Mouse (Mus musculus) stomach, embryonic 15.5 days (tissue): Measurements from ENCODE around the gene Tbc1d14. TPM values are rescaled to one million over a fixed set of nuclear protein-coding genes. Genes with fewer than 3 reads are reported as not detected.

Experiments used
- ATAC-seq: fragments of 200-750 bp; cut with Nextera tagmentation; 2 replicates; pipeline ENCODE4 v1.8.0; 2017; ENCODE audit warnings: low read depth, moderate number of reproducible peaks, moderate TSS enrichment; ENCODE audit not compliant: insufficient read depth, low FRiP score
- H3K27ac ChIP-seq: fragments of 300-500 bp; sonication (generic); 2 replicates; pipeline ENCODE4 v1.5.1; 2015; ENCODE audit warnings: mild to moderate bottlenecking, inconsistent platforms
- H3K27me3 ChIP-seq: fragments of 300-500 bp; sonication (generic); replicated peaks from 2 replicates; pipeline ENCODE4 v1.6.1; 2015; ENCODE audit warnings: inconsistent platforms
- H3K36me3 ChIP-seq: fragments of 300-500 bp; sonication (generic); 2 replicates; pipeline ENCODE4 v1.6.1; 2015; ENCODE audit warnings: inconsistent platforms
- H3K4me1 ChIP-seq: fragments of 300-500 bp; sonication (generic); 2 replicates; pipeline ENCODE4 v1.6.1; 2015; ENCODE audit warnings: inconsistent platforms
- H3K4me2 ChIP-seq: fragments of 300-500 bp; sonication (generic); 2 replicates; pipeline ENCODE4 v1.6.1; 2015; ENCODE audit warnings: mild to moderate bottlenecking, inconsistent platforms
- H3K4me3 ChIP-seq: fragments of 300-500 bp; sonication (generic); replicated peaks from 2 replicates; pipeline ENCODE4 v1.5.1; 2015; ENCODE audit warnings: inconsistent platforms
- H3K9ac ChIP-seq: fragments of 300-500 bp; sonication (generic); 2 replicates; pipeline ENCODE4 v1.6.1; 2015; ENCODE audit warnings: inconsistent platforms
- H3K9me3 ChIP-seq: fragments of 300-500 bp; sonication (generic); 2 replicates; pipeline ENCODE4 v1.6.1; 2016; ENCODE audit warnings: inconsistent platforms
- WGBS: fragments of 180-500 bp; shearing (Covaris S2); methylation state at CpG from one replicate; pipeline ENCODE4 v1.1.7; 2015; 5-methylcytosine and 5-hydroxymethylcytosine counted together
- polyA plus RNA-seq: library from polyadenylated mRNA; unstranded; fragments of >200 nt; fragmentation: Nextera tagmentation; extraction: Ambion mirVana; gene quantifications from 2 replicates; pipeline ENCODE4 v1.2.1, GENCODE M21; 2015

Tbc1d14 gene
- polyA plus RNA-seq, 1 experiment from 2014 or later = 28.3 TPM

GRCm38 (mm10) chr5:36523219-36523703, 69.8 kb downstream of the Tbc1d14 start:
- no peaks in the 10 kb centered on the region for H3K27me3 ChIP-seq
- ATAC-seq = no peak
- no peak overlapping the region for H3K9ac ChIP-seq
- no peaks in the 10 kb centered on the region for H3K4me1 ChIP-seq
- no peak overlapping the region for H3K4me3 ChIP-seq
- 62% methylated on average over 5 of the region's 5 CpGs for whole genome bisulfite sequencing
- H3K4me2 ChIP-seq = no peak overlapping the region
- H3K36me3 ChIP-seq = peaks cover 20% of the 10 kb centered on the region
- no peak overlapping the region for H3K27ac ChIP-seq
- H3K9me3 ChIP-seq = no peaks in the 10 kb centered on the region

DNA sequence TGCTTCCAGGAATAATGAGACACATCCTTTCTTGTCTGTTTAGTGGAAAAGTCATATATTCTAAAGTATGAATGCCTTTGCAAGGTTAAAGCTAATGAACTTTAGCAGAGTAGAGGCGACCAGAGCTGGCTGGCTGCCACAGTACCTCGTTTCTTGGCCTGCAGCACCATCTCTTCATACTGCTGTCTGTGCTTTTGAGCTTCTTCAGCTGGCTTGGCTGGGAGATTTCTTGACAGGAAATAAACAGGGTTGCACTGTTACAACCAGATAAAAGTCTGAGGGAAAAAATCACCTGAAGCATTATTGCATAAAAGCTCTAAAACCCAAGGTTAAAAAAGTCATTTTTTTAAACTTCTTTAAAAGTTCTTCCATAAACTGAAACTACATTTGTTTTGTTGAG, 70.3 kb downstream of the Tbc1d14 start:
- Histone ChIP-seq H3K4me1 (no peaks in the 10 kb centered on the region), H3K4me3 (no peak overlapping the region), H3K27ac (no peak overlapping the region), H3K9me3 (no peaks in the 10 kb centered on the region), H3K36me3 (peaks cover 21% of the 10 kb centered on the region), H3K4me2 (no peak overlapping the region), H3K27me3 (no peaks in the 10 kb centered on the region), H3K9ac (no peak overlapping the region)
- 53% methylated on average over 2 of the region's 2 CpGs for WGBS
- no peak for ATAC-seq

- Histone ChIP-seq H3K27me3 (no peaks in the 10 kb centered on the region), H3K9ac (no peak overlapping the region), H3K36me3 (peaks cover 33% of the 10 kb centered on the region), H3K27ac (no peak overlapping the region), H3K4me3 (no peak overlapping the region), H3K9me3 (no peaks in the 10 kb centered on the region), H3K4me1 (no peaks in the 10 kb centered on the region), H3K4me2 (no peak overlapping the region)
- WGBS = 79% methylated on average over 3 of the region's 3 CpGs
- ATAC-seq = no peak
Observed at GRCm38 (mm10) chr5:36519751-36520150, 73.3 kb downstream of the Tbc1d14 start.

- no peak for ATAC-seq
- H3K9me3 ChIP-seq = no peaks in the 10 kb centered on the region
- no peak overlapping the region for H3K9ac ChIP-seq
- H3K4me3 ChIP-seq = no peak overlapping the region
- no peak overlapping the region for H3K27ac ChIP-seq
- 87% methylated on average over 3 of the region's 3 CpGs for WGBS
- no peak overlapping the region for H3K4me2 ChIP-seq
- H3K4me1 ChIP-seq = no peaks in the 10 kb centered on the region
- no peaks in the 10 kb centered on the region for H3K27me3 ChIP-seq
- H3K36me3 ChIP-seq = peaks cover 37% of the 10 kb centered on the region; the same call in 1 of the 2 replicates
Observed at GRCm38 (mm10) chr5:36517596-36517995, 75.5 kb downstream of the Tbc1d14 start.

DNA sequence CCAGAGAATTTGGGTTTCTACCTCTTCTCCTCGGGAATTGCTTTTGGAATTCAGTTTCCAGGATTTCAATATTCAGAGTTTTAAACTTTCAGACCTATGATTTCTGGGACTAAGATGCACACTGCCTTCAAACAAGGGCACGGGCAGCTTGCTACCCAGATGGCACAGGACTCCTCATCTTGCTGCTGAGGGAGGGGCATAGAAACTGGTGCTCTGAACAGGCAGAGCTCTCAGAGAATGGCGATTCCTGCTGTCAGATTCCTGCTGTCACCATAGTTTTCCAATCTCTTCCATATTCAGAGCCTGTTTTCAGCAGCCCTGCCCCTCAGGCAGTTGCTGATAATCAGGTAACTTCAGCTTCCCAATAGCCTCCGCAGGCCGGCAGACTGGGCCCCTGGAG, 77.5 kb downstream of the Tbc1d14 start:
- peaks cover 45% of the 10 kb centered on the region for H3K36me3 ChIP-seq
- no peak overlapping the region for H3K4me2 ChIP-seq
- H3K27me3 ChIP-seq = no peaks in the 10 kb centered on the region
- H3K9ac ChIP-seq = no peak overlapping the region
- WGBS = 84% methylated on average over 5 of the region's 5 CpGs
- H3K9me3 ChIP-seq = no peaks in the 10 kb centered on the region
- H3K4me3 ChIP-seq = no peak overlapping the region
- no peak overlapping the region for H3K27ac ChIP-seq
- ATAC-seq = no peak
- H3K4me1 ChIP-seq = no peaks in the 10 kb centered on the region

GRCm38 (mm10) chr5:36515126-36515525, 78.0 kb downstream of the Tbc1d14 start:
- Histone ChIP-seq H3K27me3 (no peaks in the 10 kb centered on the region), H3K36me3 (peaks cover 42% of the 10 kb centered on the region), H3K4me2 (no peak overlapping the region), H3K4me1 (no peaks in the 10 kb centered on the region), H3K4me3 (no peak overlapping the region), H3K9ac (no peak overlapping the region), H3K9me3 (no peaks in the 10 kb centered on the region), H3K27ac (no peak overlapping the region)
- no peak for ATAC-seq
- WGBS = 89% methylated on average over 1 of the region's 1 CpGs

DNA sequence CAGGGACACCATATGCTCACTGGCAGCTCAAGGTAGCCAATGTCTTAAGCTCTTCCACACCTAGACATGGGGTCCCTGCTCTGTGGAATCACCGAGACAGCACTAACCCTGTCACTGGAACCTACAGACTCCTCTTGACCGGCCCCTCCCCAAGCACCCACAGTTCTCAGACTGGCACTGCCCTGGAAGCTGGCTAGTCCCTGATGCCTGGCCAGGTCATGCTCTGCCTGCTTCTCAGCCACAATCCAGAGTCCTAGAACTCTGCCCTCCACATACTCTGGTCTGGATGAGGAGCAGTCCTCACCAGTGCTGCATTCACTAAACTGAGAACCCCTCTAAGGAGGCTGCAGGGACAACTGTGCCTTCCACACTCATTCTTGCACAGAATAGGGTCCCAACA, 82.1 kb downstream of the Tbc1d14 start:
- Histone ChIP-seq H3K36me3 (peaks cover 36% of the 10 kb centered on the region), H3K27me3 (no peaks in the 10 kb centered on the region), H3K4me1 (no peaks in the 10 kb centered on the region), H3K9ac (no peak overlapping the region), H3K4me2 (no peak overlapping the region), H3K4me3 (no peak overlapping the region), H3K9me3 (no peaks in the 10 kb centered on the region), H3K27ac (no peak overlapping the region)
- ATAC-seq = no peak
- WGBS = 91% methylated on average over 2 of the region's 2 CpGs

DNA sequence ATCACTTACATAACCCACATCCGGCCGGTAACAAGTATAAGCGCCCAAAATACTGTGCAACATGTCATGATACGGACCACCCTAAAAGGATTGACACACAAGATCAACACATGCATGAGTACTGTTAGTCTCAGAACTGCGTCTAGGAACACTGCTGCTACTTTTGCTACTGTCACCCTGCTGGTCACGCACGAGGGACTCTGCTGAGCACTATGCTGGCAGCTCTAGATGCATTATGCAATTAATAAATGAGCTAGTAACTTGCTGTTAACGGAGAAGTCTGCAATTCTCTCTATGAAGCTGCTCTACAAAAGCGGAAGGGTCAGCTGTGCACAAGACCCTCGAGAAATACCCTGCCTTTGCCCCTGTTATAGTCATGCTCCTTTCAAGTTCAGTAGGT, 84.7 kb downstream of the Tbc1d14 start:
- no peak overlapping the region for H3K4me3 ChIP-seq
- H3K27ac ChIP-seq = no peak overlapping the region
- no peak overlapping the region for H3K4me2 ChIP-seq
- H3K9ac ChIP-seq = no peak overlapping the region
- H3K27me3 ChIP-seq = no peaks in the 10 kb centered on the region
- no peak for ATAC-seq
- H3K4me1 ChIP-seq = no peaks in the 10 kb centered on the region
- H3K9me3 ChIP-seq = no peaks in the 10 kb centered on the region
- peaks cover 38% of the 10 kb centered on the region for H3K36me3 ChIP-seq
- WGBS = 93% methylated on average over 10 of the region's 10 CpGs

GRCm38 (mm10) chr5:36505643-36506042, 87.4 kb downstream of the Tbc1d14 start:
- ATAC-seq = no peak
- 71% methylated on average over 5 of the region's 5 CpGs for WGBS
- Histone ChIP-seq H3K9ac (no peak overlapping the region), H3K27ac (no peak overlapping the region), H3K36me3 (peaks cover 32% of the 10 kb centered on the region), H3K4me2 (no peak overlapping the region), H3K27me3 (no peaks in the 10 kb centered on the region), H3K4me1 (no peaks in the 10 kb centered on the region), H3K9me3 (no peaks in the 10 kb centered on the region), H3K4me3 (no peak overlapping the region)

GRCm38 (mm10) chr5:36505235-36505634, 87.8 kb downstream of the Tbc1d14 start:
- H3K4me1 ChIP-seq = no peaks in the 10 kb centered on the region
- ATAC-seq = no peak
- H3K9me3 ChIP-seq = no peaks in the 10 kb centered on the region
- no peak overlapping the region for H3K4me3 ChIP-seq
- H3K27ac ChIP-seq = no peak overlapping the region
- peaks cover 31% of the 10 kb centered on the region for H3K36me3 ChIP-seq
- H3K27me3 ChIP-seq = no peaks in the 10 kb centered on the region
- WGBS = 86% methylated on average over 7 of the region's 7 CpGs
- no peak overlapping the region for H3K9ac ChIP-seq
- no peak overlapping the region for H3K4me2 ChIP-seq

- Histone ChIP-seq H3K27me3 (no peaks in the 10 kb centered on the region), H3K27ac (no peak overlapping the region), H3K9me3 (no peaks in the 10 kb centered on the region), H3K4me2 (no peak overlapping the region), H3K9ac (no peak overlapping the region), H3K36me3 (peaks cover 25% of the 10 kb centered on the region), H3K4me1 (no peaks in the 10 kb centered on the region), H3K4me3 (no peak overlapping the region)
- WGBS = 94% methylated on average over 9 of the region's 9 CpGs
- no peak for ATAC-seq
Observed at GRCm38 (mm10) chr5:36494709-36495108, 98.4 kb downstream of the Tbc1d14 start.

DNA sequence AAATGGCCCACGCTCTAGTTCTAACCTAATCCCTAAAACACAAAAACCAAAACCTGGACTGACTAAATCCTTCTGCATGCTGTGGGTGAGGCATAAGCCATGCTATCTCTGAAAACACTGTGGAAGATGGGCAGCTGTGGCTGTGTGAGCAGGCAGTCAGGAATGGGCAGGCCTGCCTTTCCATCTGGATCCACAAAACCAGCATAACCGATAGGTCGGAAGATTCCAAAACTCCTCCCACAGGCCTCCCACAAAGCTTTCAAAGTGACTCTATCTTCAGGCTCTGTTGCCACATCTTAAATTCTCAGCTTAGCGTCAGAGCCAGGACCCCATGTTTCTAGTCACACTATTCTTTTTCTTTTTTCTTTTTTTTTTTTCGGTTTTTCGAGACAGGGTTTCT, 99.2 kb downstream of the Tbc1d14 start:
- Histone ChIP-seq H3K27ac (no peak overlapping the region), H3K4me2 (no peak overlapping the region), H3K4me1 (no peaks in the 10 kb centered on the region), H3K9me3 (no peaks in the 10 kb centered on the region), H3K36me3 (peaks cover 25% of the 10 kb centered on the region), H3K4me3 (no peak overlapping the region), H3K9ac (no peak overlapping the region), H3K27me3 (no peaks in the 10 kb centered on the region)
- WGBS = 83% methylated on average over 6 of the region's 6 CpGs
- no peak for ATAC-seq

DNA sequence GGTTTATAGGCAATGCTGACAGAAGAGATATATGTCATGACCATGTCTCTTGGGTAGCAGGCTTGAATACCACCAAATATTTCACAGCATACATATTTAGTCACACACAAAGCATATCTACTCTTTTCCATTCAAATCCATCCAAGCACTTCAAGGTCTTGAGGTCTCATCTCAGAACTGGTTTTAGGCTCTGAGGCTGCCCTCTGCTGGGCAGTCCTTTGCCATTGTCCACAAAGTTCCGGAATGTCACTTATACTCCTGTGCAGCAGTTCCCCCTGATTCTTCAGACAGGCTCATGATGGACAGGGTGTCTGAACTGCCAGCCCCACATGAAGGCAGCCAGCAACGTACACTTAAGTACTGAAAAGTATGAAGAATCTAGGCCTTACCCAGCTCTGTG, 103.9 kb downstream of the Tbc1d14 start:
- no peak for ATAC-seq
- 48% methylated on average over 2 of the region's 2 CpGs for WGBS
- H3K4me2 ChIP-seq = no peak overlapping the region
- peaks cover 9% of the 10 kb centered on the region for H3K4me1 ChIP-seq
- H3K9ac ChIP-seq = no peak overlapping the region
- no peaks in the 10 kb centered on the region for H3K9me3 ChIP-seq
- no peak overlapping the region for H3K4me3 ChIP-seq
- peaks cover 10% of the 10 kb centered on the region for H3K27me3 ChIP-seq
- H3K36me3 ChIP-seq = peaks cover 8% of the 10 kb centered on the region; the same call in 1 of the 2 replicates
- H3K27ac ChIP-seq = no peak overlapping the region
